Mouse (Mus musculus): ENCODE data around the gene 2310034C09Rik.

GRCm38 (mm10) chr16:88710757-88711156, 47.9 kb upstream of the 2310034C09Rik start:
- no peak for TF ChIP-seq CTCF (conservative IDR thresholded peaks at IDR 0.05; ENCODE audit: insufficient read depth, insufficient read length, low read depth, low read length)
- no peak for TF ChIP-seq POLR2A (IDR thresholded peaks at IDR 0.05; ENCODE audit: low read depth, low read length)
